Mouse (Mus musculus) liver, embryonic 15.5 days (tissue): Measurements from ENCODE around the gene Lgmn. TPM values are rescaled to one million over a fixed set of nuclear protein-coding genes. Genes with fewer than 3 reads are reported as not detected.

Experiments
- ATAC-seq: fragments of 200-750 bp; cut with Nextera tagmentation; 2 replicates; pipeline ENCODE4 v1.8.0; 2017; ENCODE audit warnings: moderate number of reproducible peaks, mild to moderate bottlenecking, moderate library complexity; ENCODE audit not compliant: insufficient read depth
- H3K27ac ChIP-seq: fragments of 300-500 bp; sonication (generic); replicated peaks from 2 replicates; pipeline ENCODE4 v1.5.1; 2015; ENCODE audit warnings: mild to moderate bottlenecking, inconsistent platforms
- H3K27me3 ChIP-seq: fragments of 300-500 bp; sonication (generic); 2 replicates; pipeline ENCODE4 v1.6.1; 2015; ENCODE audit warnings: mild to moderate bottlenecking, inconsistent platforms
- H3K36me3 ChIP-seq: fragments of 300-500 bp; sonication (generic); replicated peaks from 2 replicates; pipeline ENCODE4 v1.6.1; 2015; ENCODE audit warnings: moderate library complexity, mild to moderate bottlenecking, inconsistent platforms
- H3K4me1 ChIP-seq: fragments of 300-500 bp; sonication (generic); replicated peaks from 2 replicates; pipeline ENCODE4 v1.6.1; 2015; ENCODE audit warnings: inconsistent platforms
- H3K4me2 ChIP-seq: fragments of 300-500 bp; sonication (generic); 2 replicates; pipeline ENCODE4 v1.6.1; 2015; ENCODE audit warnings: moderate library complexity, mild to moderate bottlenecking, inconsistent platforms
- H3K4me3 ChIP-seq: fragments of 300-500 bp; sonication (generic); replicated peaks from 2 replicates; pipeline ENCODE4 v1.5.1; 2015; ENCODE audit warnings: mild to moderate bottlenecking, inconsistent platforms
- H3K9ac ChIP-seq: fragments of 300-500 bp; sonication (generic); 2 replicates; pipeline ENCODE4 v1.6.1; 2015; ENCODE audit warnings: moderate library complexity, mild to moderate bottlenecking, inconsistent platforms
- H3K9me3 ChIP-seq: fragments of 300-500 bp; sonication (generic); replicated peaks from 2 replicates; pipeline ENCODE4 v1.6.1; 2016; ENCODE audit warnings: inconsistent platforms
- WGBS: fragments of 180-500 bp; shearing (Covaris S2); methylation state at CpG from one replicate; pipeline ENCODE4 v1.1.7; 2015; ENCODE audit warnings: mixed read lengths; ENCODE audit not compliant: insufficient replicate concordance; 5-methylcytosine and 5-hydroxymethylcytosine counted together
- polyA plus RNA-seq: library from polyadenylated mRNA; unstranded; fragments of >200 nt; fragmentation: Nextera tagmentation; extraction: Ambion mirVana; gene quantifications from 2 replicates; pipeline ENCODE4 v1.2.1, GENCODE M21; 2015

The Lgmn gene
- polyA plus RNA-seq, 1 experiment from 2014 or later = 73.4 TPM

GRCm38 (mm10) chr12:102451126-102451851 lies 11.7 kb upstream of the Lgmn start:
- Histone ChIP-seq H3K4me1 (peaks cover 15% of the 10 kb centered on the region), H3K4me3 (no peak overlapping the region), H3K27me3 (no peaks in the 10 kb centered on the region), H3K27ac (peak overlapping the region; percentile 64), H3K9me3 (no peaks in the 10 kb centered on the region), H3K9ac (no peak overlapping the region), H3K36me3 (no peaks in the 10 kb centered on the region), H3K4me2 (no peak overlapping the region)
- no peak for ATAC-seq
- WGBS = 15% methylated on average over 8 of the region's 8 CpGs

GRCm38 (mm10) chr12:102450437-102450836 lies 10.8 kb upstream of the Lgmn start:
- Histone ChIP-seq H3K27ac (peak overlapping the region; percentile 64), H3K4me2 (no peak overlapping the region), H3K4me3 (no peak overlapping the region), H3K4me1 (peaks cover 12% of the 10 kb centered on the region), H3K27me3 (no peaks in the 10 kb centered on the region), H3K9me3 (no peaks in the 10 kb centered on the region), H3K9ac (no peak overlapping the region), H3K36me3 (no peaks in the 10 kb centered on the region)
- no peak for ATAC-seq
- WGBS = 56% methylated on average over 10 of the region's 10 CpGs

- peaks cover 10% of the 10 kb centered on the region; the same call in 1 of the 2 replicates for H3K4me1 ChIP-seq
- H3K27ac ChIP-seq = 0 out of 2 replicates have a peak overlapping the region, but pooled peaks have one; percentile 38
- H3K9ac ChIP-seq = no peak overlapping the region
- H3K9me3 ChIP-seq = no peaks in the 10 kb centered on the region
- ATAC-seq = no peak
- 28% methylated on average over 4 of the region's 4 CpGs for WGBS
- H3K4me3 ChIP-seq = no peak overlapping the region
- H3K27me3 ChIP-seq = no peaks in the 10 kb centered on the region; the same call in 1 of the 2 replicates
- no peaks in the 10 kb centered on the region for H3K36me3 ChIP-seq
- no peak overlapping the region for H3K4me2 ChIP-seq
These were observed 5.8 kb upstream of the Lgmn start for GRCm38 (mm10) chr12:102445436-102445835.

GRCm38 (mm10) chr12:102443676-102444075 lies 4.1 kb upstream of the Lgmn start:
- Histone ChIP-seq H3K4me1 (peaks cover 27% of the 10 kb centered on the region), H3K36me3 (no peaks in the 10 kb centered on the region), H3K27ac (no peak overlapping the region), H3K9me3 (no peaks in the 10 kb centered on the region), H3K4me2 (no peak overlapping the region), H3K4me3 (no peak overlapping the region), H3K9ac (no peak overlapping the region), H3K27me3 (peaks cover under 1% of the 10 kb centered on the region; the same call in 1 of the 2 replicates)
- no peak for ATAC-seq
- WGBS = 30% methylated on average over 5 of the region's 5 CpGs

- H3K9ac ChIP-seq = no peak overlapping the region
- peaks cover 9% of the 10 kb centered on the region; the same call in 1 of the 2 replicates for H3K27me3 ChIP-seq
- peaks cover 27% of the 10 kb centered on the region for H3K4me1 ChIP-seq
- no peaks in the 10 kb centered on the region for H3K36me3 ChIP-seq
- H3K4me3 ChIP-seq = no peak overlapping the region
- no peaks in the 10 kb centered on the region for H3K9me3 ChIP-seq
- H3K27ac ChIP-seq = no peak overlapping the region
- WGBS = 71% methylated on average over 15 of the region's 15 CpGs
- H3K4me2 ChIP-seq = no peak overlapping the region
- ATAC-seq = no peak
These were observed 3.0 kb upstream of the Lgmn start for GRCm38 (mm10) chr12:102442639-102443038.

- peaks cover 27% of the 10 kb centered on the region for H3K4me1 ChIP-seq
- 58% methylated on average over 6 of the region's 6 CpGs for WGBS
- no peak overlapping the region for H3K4me2 ChIP-seq
These were observed 1.5 kb upstream of the Lgmn start for GRCm38 (mm10) chr12:102441141-102441540.

GRCm38 (mm10) chr12:102440551-102440950 lies 938 bp upstream of the Lgmn start:
- Histone ChIP-seq H3K4me2 (no peak overlapping the region), H3K4me3 (no peak overlapping the region), H3K36me3 (no peaks in the 10 kb centered on the region), H3K27ac (no peak overlapping the region), H3K9me3 (no peaks in the 10 kb centered on the region), H3K4me1 (peaks cover 27% of the 10 kb centered on the region), H3K9ac (no peak overlapping the region), H3K27me3 (peaks cover 9% of the 10 kb centered on the region; the same call in 1 of the 2 replicates)
- 34% methylated on average over 7 of the region's 7 CpGs for WGBS
- ATAC-seq = no peak

More at GRCm38 (mm10) chr12:102441141-102441540, 1.5 kb upstream of the Lgmn start:
- Histone ChIP-seq H3K9me3 (no peaks in the 10 kb centered on the region), H3K4me3 (no peak overlapping the region), H3K27me3 (peaks cover 9% of the 10 kb centered on the region; the same call in 1 of the 2 replicates), H3K9ac (no peak overlapping the region), H3K27ac (no peak overlapping the region), H3K36me3 (no peaks in the 10 kb centered on the region)
- ATAC-seq = no peak

DNA sequence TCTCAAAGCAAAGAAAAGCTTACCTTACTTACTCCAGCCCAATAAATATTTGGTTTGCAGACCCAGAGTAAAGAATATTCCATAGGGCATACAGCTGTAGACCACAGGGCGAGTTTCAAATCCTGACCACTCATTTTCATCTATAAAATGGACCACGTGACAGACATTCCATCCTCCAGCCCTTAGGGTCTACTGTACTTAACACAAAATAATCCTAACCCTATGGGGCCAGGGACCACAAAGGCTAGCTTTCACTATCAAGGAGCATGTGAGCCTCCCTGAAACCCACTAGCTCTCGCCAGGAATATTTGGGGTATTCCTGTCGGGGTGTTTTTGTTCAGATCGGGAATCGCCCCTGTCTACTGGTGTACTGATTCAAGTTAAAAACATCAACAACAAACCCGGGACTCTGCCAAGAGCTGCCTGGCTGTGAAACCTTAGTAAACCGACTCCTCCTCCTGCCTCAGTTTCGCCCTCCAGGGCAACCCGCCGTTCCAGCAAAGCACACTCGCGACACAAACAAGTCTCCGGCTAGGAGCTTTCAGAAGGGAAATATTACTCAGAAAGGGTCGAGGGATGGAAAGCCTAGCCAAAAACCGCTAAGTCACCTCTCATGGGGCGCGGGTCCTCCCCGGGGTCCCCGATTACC lies 506 bp downstream of the Lgmn start:
- Histone ChIP-seq H3K27me3 (peaks cover 9% of the 10 kb centered on the region; the same call in 1 of the 2 replicates), H3K4me2 (peak overlapping the region; percentile 74), H3K4me1 (peaks cover 31% of the 10 kb centered on the region), H3K36me3 (no peaks in the 10 kb centered on the region), H3K4me3 (peak overlapping the region; percentile 60), H3K9me3 (no peaks in the 10 kb centered on the region), H3K9ac (peak overlapping the region; percentile 46), H3K27ac (no peak overlapping the region)
- ATAC-seq = peak; percentile 12; the same call in 1 of the 2 replicates
- 3% methylated on average over 20 of the region's 20 CpGs for WGBS

- Histone ChIP-seq H3K4me1 (peaks cover 32% of the 10 kb centered on the region), H3K36me3 (no peaks in the 10 kb centered on the region), H3K9me3 (no peaks in the 10 kb centered on the region), H3K9ac (no peak overlapping the region), H3K4me3 (peak overlapping the region; percentile 60), H3K4me2 (peak overlapping the region; percentile 74; the same call in 1 of the 2 replicates), H3K27me3 (peaks cover 9% of the 10 kb centered on the region; the same call in 1 of the 2 replicates), H3K27ac (no peak overlapping the region)
- WGBS = 55% methylated on average over 5 of the region's 5 CpGs
- ATAC-seq = no peak
These were observed 1.7 kb downstream of the Lgmn start for GRCm38 (mm10) chr12:102437952-102438351.

- 64% methylated on average over 10 of the region's 10 CpGs for WGBS
- Histone ChIP-seq H3K27me3 (peaks cover 9% of the 10 kb centered on the region; the same call in 1 of the 2 replicates), H3K27ac (no peak overlapping the region), H3K4me3 (no peak overlapping the region), H3K4me1 (peaks cover 28% of the 10 kb centered on the region), H3K4me2 (no peak overlapping the region), H3K9me3 (no peaks in the 10 kb centered on the region), H3K9ac (no peak overlapping the region), H3K36me3 (no peaks in the 10 kb centered on the region)
- ATAC-seq = no peak
These were observed 2.6 kb downstream of the Lgmn start for GRCm38 (mm10) chr12:102436939-102437526.

DNA sequence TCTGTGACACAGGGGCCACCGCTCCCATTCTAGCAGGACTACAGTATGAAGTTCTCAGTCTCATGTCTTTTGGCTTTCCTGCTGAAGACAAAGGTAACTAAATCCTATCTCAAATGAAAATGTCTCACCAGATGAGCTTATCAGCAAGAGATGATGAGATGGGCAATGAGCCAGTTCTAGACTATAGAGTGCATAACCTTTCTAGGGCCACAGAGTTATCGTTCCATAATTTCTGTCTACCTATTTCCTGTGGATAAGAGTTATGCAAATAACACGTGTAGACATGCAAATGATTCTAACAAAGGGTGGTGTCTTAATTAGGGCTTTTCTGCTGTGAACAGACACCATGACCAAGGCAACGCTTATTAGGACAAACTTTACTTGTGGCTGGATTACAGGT lies 5.5 kb downstream of the Lgmn start:
- whole genome bisulfite sequencing = 62% methylated on average over 4 of the region's 4 CpGs

More for the DNA sequence above, 5.5 kb downstream of the Lgmn start:
- peaks cover 22% of the 10 kb centered on the region for H3K4me1 ChIP-seq
- H3K9ac ChIP-seq = no peak overlapping the region
- H3K4me3 ChIP-seq = no peak overlapping the region
- H3K27ac ChIP-seq = no peak overlapping the region
- H3K36me3 ChIP-seq = no peaks in the 10 kb centered on the region
- ATAC-seq = no peak
- H3K9me3 ChIP-seq = no peaks in the 10 kb centered on the region
- no peak overlapping the region for H3K4me2 ChIP-seq
- peaks cover 9% of the 10 kb centered on the region; the same call in 1 of the 2 replicates for H3K27me3 ChIP-seq
